Mouse (Mus musculus) testis, adult 2 months (tissue): ENCODE measurements around the gene Lkaaear1. TPM values are rescaled to one million over a fixed set of nuclear protein-coding genes. Genes with fewer than 3 reads are reported as not detected.

Experiments used
- H3K27ac ChIP-seq: fragments of 200-500 bp; 2 replicates; pipeline ENCODE4 v1.5.1; 2012; ENCODE audit warnings: low read depth, low read length; ENCODE audit not compliant: control insufficient read depth, insufficient read depth
- H3K27me3 ChIP-seq: fragments of 200-500 bp; 2 replicates; pipeline ENCODE4 v1.6.1; 2012; ENCODE audit warnings: mild to moderate bottlenecking, low read length, moderate library complexity; ENCODE audit not compliant: control insufficient read depth, insufficient read depth
- H3K36me3 ChIP-seq: fragments of 200-500 bp; 2 replicates; pipeline ENCODE4 v1.6.1; 2012; ENCODE audit warnings: mild to moderate bottlenecking, low read length; ENCODE audit not compliant: control insufficient read depth, insufficient read depth
- H3K4me1 ChIP-seq: fragments of 200-500 bp; 2 replicates; pipeline ENCODE4 v1.6.1; 2012; ENCODE audit warnings: low read length; ENCODE audit not compliant: control insufficient read depth, insufficient read depth
- H3K4me3 ChIP-seq: fragments of 200-500 bp; 2 replicates; pipeline ENCODE4 v1.5.1; 2012; ENCODE audit warnings: low read depth, mild to moderate bottlenecking, low read length, moderate library complexity, mixed read lengths; ENCODE audit not compliant: control insufficient read depth
- CTCF ChIP-seq: fragments of 200-500 bp; IDR thresholded peaks from 2 replicates; pipeline ENCODE4 v1.5.1; 2012; ENCODE audit warnings: low read depth, mild to moderate bottlenecking, inconsistent platforms, low read length, moderate library complexity; ENCODE audit not compliant: control insufficient read depth, insufficient read depth, insufficient replicate concordance
- POLR2A ChIP-seq: fragments of 200-500 bp; IDR thresholded peaks from 2 replicates; pipeline ENCODE4 v1.6.1; 2012; ENCODE audit warnings: low read depth, mild to moderate bottlenecking, inconsistent platforms, low read length, moderate library complexity; ENCODE audit not compliant: control insufficient read depth
- polyA plus RNA-seq: library from polyadenylated mRNA; depleted of rRNA; stranded (reverse); fragments of >200 nt; gene quantifications from 2 replicates; pipeline ENCODE4 v1.2.3, GENCODE M21; 2012

Lkaaear1 gene
- polyA plus RNA-seq, 1 experiment = 409 TPM

DNA sequence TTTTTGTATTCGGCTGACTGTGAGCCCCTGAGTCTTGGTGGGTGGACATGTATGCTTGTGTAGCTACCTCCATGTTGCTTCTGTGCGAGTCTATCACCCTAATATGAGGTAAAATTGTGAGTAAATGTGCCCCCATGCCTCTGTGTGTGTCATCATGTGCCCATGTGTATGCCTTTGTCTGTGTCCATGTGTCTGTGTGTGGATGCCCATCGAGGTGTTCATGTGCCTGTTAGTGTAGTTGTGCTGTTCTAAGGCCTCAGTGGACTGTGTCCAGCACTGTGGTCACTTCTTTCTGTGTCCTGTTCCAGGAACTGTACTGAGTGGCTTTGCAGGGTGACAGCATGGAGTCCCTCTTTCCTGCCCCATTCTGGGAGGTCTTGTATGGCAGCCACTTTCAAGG, 17.1 kb upstream of the Lkaaear1 start:
- Histone ChIP-seq H3K27me3 (no peaks in the 10 kb centered on the region), H3K4me1 (peaks cover 5% of the 10 kb centered on the region), H3K36me3 (no peaks in the 10 kb centered on the region), H3K4me3 (no peak overlapping the region), H3K27ac (no peak overlapping the region)
- TF ChIP-seq POLR2A (no peak), CTCF (no peak)

DNA sequence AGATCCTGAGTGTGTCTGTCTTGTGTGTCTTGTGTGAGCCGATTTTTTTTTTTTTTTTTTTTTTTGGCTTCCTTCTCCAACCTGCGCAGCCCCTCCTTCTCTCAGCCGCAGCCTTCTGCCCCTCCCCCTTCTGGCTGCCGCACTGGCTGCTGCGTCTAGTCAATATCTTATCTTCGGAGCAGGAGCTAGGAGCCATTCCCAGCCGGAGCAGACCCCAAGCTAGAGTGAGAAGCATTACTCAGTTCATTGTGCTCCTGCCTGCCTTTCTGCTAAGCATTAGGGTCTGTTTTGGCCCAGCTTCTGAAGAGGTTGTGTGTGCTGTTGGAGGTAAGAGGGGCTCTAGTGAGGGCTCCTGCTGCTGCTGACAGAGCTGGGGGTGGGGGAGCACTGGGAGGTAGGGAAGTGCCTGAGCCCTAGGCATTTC, 16.7 kb upstream of the Lkaaear1 start, which contains the start of gene Oprl1:
TSS of gene Oprl1 (plus strand) at position 114 of the 424 bp plus-strand sequence.
- Histone ChIP-seq H3K4me3 (no peak within 1 kb of the TSS), H3K36me3 (no peaks in the 10 kb centered on the region), H3K27ac (no peak within 1 kb of the TSS), H3K27me3 (no peaks in the 10 kb centered on the region), H3K4me1 (peaks cover 5% of the 10 kb centered on the region)
- no peak for TF ChIP-seq CTCF
- no peak for TF ChIP-seq POLR2A

DNA sequence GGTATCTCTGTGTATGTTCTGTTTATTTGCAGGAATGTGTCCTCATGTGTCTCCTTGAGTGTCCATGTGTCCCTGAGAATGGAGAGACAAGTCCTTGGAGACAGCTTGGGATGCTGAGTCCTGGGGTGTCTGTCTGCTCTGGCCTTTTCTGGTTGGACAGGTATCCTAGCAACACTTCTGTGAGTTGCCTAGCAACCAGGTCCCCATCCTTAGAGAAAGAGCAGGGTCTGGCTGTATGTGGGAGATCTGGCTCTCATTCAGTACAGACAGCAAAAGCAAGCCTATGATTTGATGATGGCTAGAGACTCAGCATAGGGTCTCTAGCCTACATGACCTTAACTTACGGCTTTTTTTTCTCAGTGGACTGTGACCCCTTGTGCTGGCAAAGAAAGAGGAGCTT, 15.5 kb upstream of the Lkaaear1 start:
- no peaks in the 10 kb centered on the region for H3K36me3 ChIP-seq
- TF ChIP-seq POLR2A (no peak), CTCF (no peak)
- peaks cover 5% of the 10 kb centered on the region for H3K4me1 ChIP-seq
- H3K27me3 ChIP-seq = no peaks in the 10 kb centered on the region
- H3K4me3 ChIP-seq = no peak overlapping the region
- H3K27ac ChIP-seq = no peak overlapping the region

DNA sequence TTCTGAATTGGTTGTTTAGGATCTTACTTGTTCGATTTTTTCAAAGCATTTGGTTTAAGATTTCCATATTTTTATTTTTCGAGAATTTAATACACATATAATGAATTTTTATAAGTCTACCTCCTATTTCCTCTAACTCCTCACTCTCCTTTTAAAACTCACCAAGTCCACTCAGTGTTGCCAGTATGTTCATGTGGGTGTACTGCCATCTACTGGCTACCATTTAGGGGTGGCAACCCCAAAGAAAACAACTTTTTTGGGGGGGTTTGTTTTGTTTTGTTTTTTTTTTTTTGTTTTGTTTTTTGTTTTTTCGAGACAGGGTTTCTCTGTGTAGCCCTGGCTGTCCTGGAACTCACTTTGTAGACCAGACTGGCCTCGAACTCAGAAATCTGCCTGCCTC, 8.4 kb upstream of the Lkaaear1 start:
- H3K27ac ChIP-seq = no peak overlapping the region
- no peaks in the 10 kb centered on the region for H3K4me1 ChIP-seq
- no peak for TF ChIP-seq CTCF
- TF ChIP-seq POLR2A = no peak
- H3K36me3 ChIP-seq = no peaks in the 10 kb centered on the region
- no peaks in the 10 kb centered on the region for H3K27me3 ChIP-seq
- H3K4me3 ChIP-seq = no peak overlapping the region

DNA sequence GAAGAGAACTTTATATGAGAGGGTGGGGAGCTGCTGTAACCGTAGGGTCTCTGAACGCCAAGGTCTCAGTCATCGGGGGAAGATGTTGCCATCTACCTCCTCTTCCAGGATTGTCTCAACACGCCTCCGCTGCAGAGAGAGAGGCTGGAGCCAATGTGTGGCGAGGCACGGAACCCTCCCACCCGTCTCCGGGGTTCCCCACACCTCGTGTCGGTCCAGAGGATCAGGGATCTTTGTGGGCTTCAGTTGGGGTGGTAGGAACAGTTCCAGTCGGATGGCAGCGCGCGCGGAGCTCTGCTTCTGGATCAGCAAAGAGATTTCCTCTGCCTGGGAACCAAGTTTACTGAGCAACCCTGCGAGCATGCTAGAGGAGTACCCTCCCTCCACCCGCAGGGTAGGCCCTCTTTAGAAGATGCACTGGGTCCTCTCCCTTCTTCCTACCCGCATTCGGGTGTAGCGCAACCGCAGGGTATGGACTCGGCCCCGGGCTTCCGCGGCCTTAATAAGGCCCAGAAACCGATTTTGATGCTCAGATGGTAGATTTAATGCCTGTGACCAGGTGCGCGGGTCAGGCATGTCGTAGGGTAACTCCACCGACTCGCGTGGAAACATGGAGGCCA, 1.3 kb downstream of the Lkaaear1 start:
- TF ChIP-seq POLR2A (peak; percentile 47; the same call in 1 of the 2 replicates), CTCF (no peak)
- H3K36me3 ChIP-seq = no peaks in the 10 kb centered on the region
- peak overlapping the region; percentile 92 for H3K4me3 ChIP-seq
- H3K27me3 ChIP-seq = no peaks in the 10 kb centered on the region
- H3K27ac ChIP-seq = peak overlapping the region; percentile 67
- H3K4me1 ChIP-seq = peaks cover 21% of the 10 kb centered on the region

DNA sequence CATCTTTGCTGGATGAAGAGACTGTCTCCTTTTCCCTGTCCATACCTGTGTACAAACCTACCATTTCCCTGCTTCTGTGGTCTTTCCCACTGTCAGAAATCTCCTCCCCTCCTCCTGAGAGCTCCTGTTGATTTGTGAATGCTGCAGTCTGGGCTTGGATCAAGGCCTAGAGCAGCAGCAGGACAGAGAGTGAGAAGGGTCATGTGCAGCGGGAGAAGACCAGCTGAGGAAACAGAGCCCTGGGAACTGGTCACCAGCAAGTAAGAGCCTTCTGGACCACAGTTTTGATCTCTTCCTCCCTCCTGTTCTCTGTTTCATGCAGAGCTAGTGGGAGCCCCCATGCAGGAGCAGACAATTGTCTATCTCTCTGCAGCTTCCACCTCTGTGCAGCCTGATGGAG, 2.5 kb downstream of the Lkaaear1 start:
- Histone ChIP-seq H3K4me1 (peaks cover 21% of the 10 kb centered on the region), H3K36me3 (no peaks in the 10 kb centered on the region), H3K27me3 (no peaks in the 10 kb centered on the region), H3K4me3 (peak overlapping the region; percentile 92), H3K27ac (no peak overlapping the region)
- TF ChIP-seq CTCF = no peak
- no peak for TF ChIP-seq POLR2A

DNA sequence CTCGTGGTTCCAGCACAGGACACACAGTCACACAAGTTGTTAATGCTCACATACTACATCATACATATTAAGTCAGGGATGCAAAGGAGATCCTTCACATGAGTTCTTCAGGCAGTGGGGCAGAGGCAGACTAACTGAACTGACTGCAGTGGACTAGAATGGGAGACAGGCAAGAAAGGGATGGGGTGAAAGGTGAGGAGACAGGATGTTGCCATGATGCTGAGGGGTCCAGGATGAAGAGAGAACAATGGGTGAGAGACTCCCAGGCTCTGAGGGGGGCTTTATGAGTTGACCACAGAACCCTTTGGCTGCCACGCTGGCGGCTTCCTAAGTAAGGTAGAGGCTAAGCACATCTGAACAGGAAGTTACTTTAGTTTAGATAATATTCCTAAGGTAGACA, 3.7 kb downstream of the Lkaaear1 start:
- Histone ChIP-seq H3K36me3 (no peaks in the 10 kb centered on the region), H3K4me3 (peak overlapping the region; percentile 92), H3K27ac (peak overlapping the region; percentile 55), H3K27me3 (no peaks in the 10 kb centered on the region), H3K4me1 (peaks cover 21% of the 10 kb centered on the region)
- no peak for TF ChIP-seq CTCF
- TF ChIP-seq POLR2A = no peak
